Mouse (Mus musculus): ENCODE measurements around the gene Slc5a5. TPM values are rescaled to one million over a fixed set of nuclear protein-coding genes. Genes with fewer than 3 reads are reported as not detected.

The Slc5a5 gene
- total and polyA plus RNA-seq, 3 experiments = 0.18 TPM; not detected in 2

DNA sequence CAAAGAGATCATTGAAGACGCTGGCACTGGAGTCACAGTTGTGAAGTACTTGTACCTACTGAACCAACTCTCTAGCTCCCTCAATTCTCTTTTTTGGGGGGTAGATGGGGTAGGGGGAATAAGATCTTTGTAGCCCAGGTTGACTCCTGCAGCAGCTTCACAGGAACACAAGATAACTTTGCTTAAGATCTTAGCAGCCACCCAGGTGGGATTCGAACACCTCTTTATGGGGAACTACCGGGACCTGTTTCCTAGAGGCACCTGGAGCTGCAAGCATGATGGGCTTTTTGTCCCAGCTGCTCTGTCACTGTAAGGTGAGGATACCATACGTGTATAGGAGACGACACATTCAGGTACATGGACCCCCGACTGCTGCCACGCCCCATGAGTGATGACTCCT is 26.0 kb downstream of the Slc5a5 start:
- TF ChIP-seq POLR2A (IDR thresholded peaks at IDR 0.05; ENCODE audit: insufficient read depth, low read depth, low read length) = no peak
- Histone ChIP-seq H3K27me3 (ENCODE audit: control insufficient read depth, insufficient read depth, low read length) (peaks cover 9% of the 10 kb centered on the region), H3K4me1 (ENCODE audit: control insufficient read depth, insufficient read depth, low read length) (peaks cover 9% of the 10 kb centered on the region), H3K4me3 (no peak overlapping the region), H3K36me3 (ENCODE audit: control insufficient read depth, insufficient read depth, low read length) (no peaks in the 10 kb centered on the region), H3K27ac (no peak overlapping the region), H3K79me2 (replicated peaks; ENCODE audit: control insufficient read depth, insufficient read depth, low read length) (no peaks in the 10 kb centered on the region), H3K9ac (ENCODE audit: low read depth, low read length) (no peak overlapping the region)
- no peak for DNase-seq
- 87% methylated on average over 7 of the region's 7 CpGs for WGBS
- intact Hi-C loops (cut with DNase I) = loop anchor here (2.0 kb wide), 1 partner anchor 46 kb away; no protein-coding TSS in a partner anchor

DNA sequence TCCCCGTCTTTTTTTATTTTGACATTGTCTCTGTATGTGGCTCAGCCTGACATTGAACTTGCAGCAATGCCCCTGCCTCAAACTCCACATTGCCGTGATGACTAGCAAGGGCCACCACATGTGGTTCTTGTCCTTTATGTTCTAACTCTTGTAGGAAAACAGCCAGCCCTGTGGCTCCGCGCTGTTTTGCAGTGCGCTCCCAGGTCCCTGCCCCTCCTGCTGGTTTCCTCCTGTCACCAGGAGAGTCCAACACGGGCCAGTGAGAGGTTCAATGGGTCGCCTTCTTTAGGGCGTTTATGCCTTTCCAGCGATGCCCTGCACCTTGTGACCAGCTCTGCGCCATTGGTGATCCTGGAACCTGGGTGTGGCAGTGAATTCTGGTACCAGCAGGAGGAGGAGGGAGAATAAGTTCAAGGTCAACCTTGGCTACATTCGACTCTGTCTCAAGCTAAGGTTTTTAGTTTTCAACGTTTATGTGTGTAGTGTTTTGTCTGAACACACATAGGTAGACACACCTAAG is 26.5 kb downstream of the Slc5a5 start:
- no peak overlapping the region for H3K9ac ChIP-seq (ENCODE audit: low read depth, low read length)
- peaks cover 9% of the 10 kb centered on the region for H3K27me3 ChIP-seq (ENCODE audit: control insufficient read depth, insufficient read depth, low read length)
- no peaks in the 10 kb centered on the region for H3K36me3 ChIP-seq (ENCODE audit: control insufficient read depth, insufficient read depth, low read length)
- no peaks in the 10 kb centered on the region for H3K79me2 ChIP-seq (replicated peaks; ENCODE audit: control insufficient read depth, insufficient read depth, low read length)
- peak overlapping the region; percentile 54 for H3K27ac ChIP-seq
- DNase-seq = no peak
- no peak for TF ChIP-seq EP300 (IDR thresholded peaks at IDR 0.05; ENCODE audit: insufficient read depth, low read depth, low read length)
- TF ChIP-seq POLR2A (IDR thresholded peaks at IDR 0.05; ENCODE audit: insufficient read depth, low read depth, low read length) = no peak
- no peak for TF ChIP-seq CTCF (IDR thresholded peaks at IDR 0.05)
- peaks cover 9% of the 10 kb centered on the region for H3K4me1 ChIP-seq (ENCODE audit: control insufficient read depth, insufficient read depth, low read length)
- intact Hi-C loops (cut with DNase I) = loop anchor here (2.0 kb wide), 1 partner anchor 45 kb away; no protein-coding TSS in a partner anchor
- H3K4me3 ChIP-seq = peak overlapping the region; percentile 93
- 7% methylated on average over 12 of the region's 12 CpGs for WGBS

GRCm38 (mm10) chr8:70865350-70866000 is 27.1 kb downstream of the Slc5a5 start:
- no peaks in the 10 kb centered on the region for H3K36me3 ChIP-seq (ENCODE audit: control insufficient read depth, insufficient read depth, low read length)
- WGBS = under 1% methylated on average over 46 of the region's 46 CpGs
- H3K9ac ChIP-seq (ENCODE audit: low read depth, low read length) = peak overlapping the region; percentile 57
- H3K27ac ChIP-seq = peak overlapping the region; percentile 72
- peak overlapping the region; percentile 93 for H3K4me3 ChIP-seq
- peaks cover 9% of the 10 kb centered on the region for H3K4me1 ChIP-seq (ENCODE audit: control insufficient read depth, insufficient read depth, low read length)
- H3K79me2 ChIP-seq (replicated peaks; ENCODE audit: control insufficient read depth, insufficient read depth, low read length) = no peaks in the 10 kb centered on the region
- peaks cover 9% of the 10 kb centered on the region for H3K27me3 ChIP-seq (ENCODE audit: control insufficient read depth, insufficient read depth, low read length)
- TF ChIP-seq POLR2A (IDR thresholded peaks at IDR 0.05; ENCODE audit: insufficient read depth, low read depth, low read length) (peak; percentile 68), EP300 (IDR thresholded peaks at IDR 0.05; ENCODE audit: insufficient read depth, low read depth, low read length) (peak; percentile 75; the same call in 1 of the 2 replicates), CTCF (IDR thresholded peaks at IDR 0.05) (no peak)
- peak; percentile 97 to 99 for DNase-seq
- intact Hi-C loops (cut with DNase I) = no loop called here

- Histone ChIP-seq H3K4me1 (ENCODE audit: control insufficient read depth, insufficient read depth, low read length) (peaks cover 9% of the 10 kb centered on the region), H3K79me2 (replicated peaks; ENCODE audit: control insufficient read depth, insufficient read depth, low read length) (no peaks in the 10 kb centered on the region), H3K4me3 (peak overlapping the region; percentile 93), H3K27me3 (ENCODE audit: control insufficient read depth, insufficient read depth, low read length) (peaks cover 9% of the 10 kb centered on the region), H3K9ac (ENCODE audit: low read depth, low read length) (peak overlapping the region; percentile 57), H3K36me3 (ENCODE audit: control insufficient read depth, insufficient read depth, low read length) (no peaks in the 10 kb centered on the region), H3K27ac (peak overlapping the region; percentile 72; the same call in 1 of the 2 replicates)
- peak; percentile 50 to 63 for DNase-seq
- intact Hi-C loops (cut with DNase I) = no loop called here
- 4% methylated on average over 24 of the region's 24 CpGs for WGBS
- TF ChIP-seq CTCF (IDR thresholded peaks at IDR 0.05) (no peak), POLR2A (IDR thresholded peaks at IDR 0.05; ENCODE audit: insufficient read depth, low read depth, low read length) (no peak), EP300 (IDR thresholded peaks at IDR 0.05; ENCODE audit: insufficient read depth, low read depth, low read length) (no peak)
Measured at GRCm38 (mm10) chr8:70864712-70865221, 27.8 kb downstream of the Slc5a5 start.

GRCm38 (mm10) chr8:70863956-70864711 is 28.4 kb downstream of the Slc5a5 start:
- Histone ChIP-seq H3K9ac (ENCODE audit: low read depth, low read length) (peak overlapping the region; percentile 26; the same call in 1 of the 2 replicates), H3K36me3 (ENCODE audit: control insufficient read depth, insufficient read depth, low read length) (no peaks in the 10 kb centered on the region), H3K27me3 (ENCODE audit: control insufficient read depth, insufficient read depth, low read length) (peaks cover 9% of the 10 kb centered on the region), H3K79me2 (replicated peaks; ENCODE audit: control insufficient read depth, insufficient read depth, low read length) (no peaks in the 10 kb centered on the region), H3K27ac (no peak overlapping the region), H3K4me3 (peak overlapping the region; percentile 35), H3K4me1 (ENCODE audit: control insufficient read depth, insufficient read depth, low read length) (peaks cover 8% of the 10 kb centered on the region)
- peak; percentile 61 to 68 for DNase-seq
- 4% methylated on average over 46 of the region's 46 CpGs for whole genome bisulfite sequencing
- intact Hi-C loops (cut with DNase I) = no loop called here
- TF ChIP-seq CTCF (IDR thresholded peaks at IDR 0.05) (no peak), EP300 (IDR thresholded peaks at IDR 0.05; ENCODE audit: insufficient read depth, low read depth, low read length) (no peak), POLR2A (IDR thresholded peaks at IDR 0.05; ENCODE audit: insufficient read depth, low read depth, low read length) (no peak)

Measured in heart, adult 2 months (tissue).